Mouse (Mus musculus): ENCODE results near the gene Tmc2. TPM values are rescaled to one million over a fixed set of nuclear protein-coding genes. Genes with fewer than 3 reads are reported as not detected.

The Tmc2 gene
- not detected in 2 replicates for polyA plus RNA-seq (2015; fragmentation: Nextera tagmentation; extraction: Ambion mirVana)

GRCm38 (mm10) chr2:130194894-130195293 lies at the start of gene Tmc2:
Tmc2 (plus strand) TSS chr2:130195194.
- no peaks in the 10 kb centered on the region for H3K27me3 ChIP-seq (replicated peaks)
- WGBS = 95% methylated on average over 16 of the region's 16 CpGs
- ATAC-seq = no peak
- H3K9me3 ChIP-seq = no peaks in the 10 kb centered on the region
- H3K4me1 ChIP-seq (replicated peaks) = no peaks in the 10 kb centered on the region
- no peak within 1 kb of the TSS for H3K4me3 ChIP-seq (replicated peaks)
- no peak within 1 kb of the TSS for H3K4me2 ChIP-seq (replicated peaks)
- no peaks in the 10 kb centered on the region for H3K36me3 ChIP-seq
- no peak within 1 kb of the TSS for H3K9ac ChIP-seq
- no peak within 1 kb of the TSS for H3K27ac ChIP-seq

GRCm38 (mm10) chr2:130146089-130146668 lies 48.8 kb upstream of the Tmc2 start:
- 83% methylated on average over 5 of the region's 5 CpGs for WGBS
- H3K4me2 ChIP-seq (replicated peaks) = no peak overlapping the region
- H3K36me3 ChIP-seq = no peaks in the 10 kb centered on the region
- ATAC-seq = no peak
- H3K9ac ChIP-seq = no peak overlapping the region
- H3K27ac ChIP-seq = no peak overlapping the region
- no peaks in the 10 kb centered on the region for H3K9me3 ChIP-seq
- no peak overlapping the region for H3K4me3 ChIP-seq (replicated peaks)
- no peaks in the 10 kb centered on the region for H3K27me3 ChIP-seq (replicated peaks)
- no peaks in the 10 kb centered on the region for H3K4me1 ChIP-seq (replicated peaks)

GRCm38 (mm10) chr2:130155171-130155570 lies 39.8 kb upstream of the Tmc2 start:
- H3K4me3 ChIP-seq (replicated peaks) = no peak overlapping the region
- ATAC-seq = no peak
- no peaks in the 10 kb centered on the region for H3K27me3 ChIP-seq (replicated peaks)
- H3K9me3 ChIP-seq = no peaks in the 10 kb centered on the region
- no peak overlapping the region for H3K4me2 ChIP-seq (replicated peaks)
- H3K4me1 ChIP-seq (replicated peaks) = no peaks in the 10 kb centered on the region
- 81% methylated on average over 3 of the region's 3 CpGs for WGBS
- H3K27ac ChIP-seq = no peak overlapping the region
- H3K36me3 ChIP-seq = no peaks in the 10 kb centered on the region
- H3K9ac ChIP-seq = no peak overlapping the region

DNA sequence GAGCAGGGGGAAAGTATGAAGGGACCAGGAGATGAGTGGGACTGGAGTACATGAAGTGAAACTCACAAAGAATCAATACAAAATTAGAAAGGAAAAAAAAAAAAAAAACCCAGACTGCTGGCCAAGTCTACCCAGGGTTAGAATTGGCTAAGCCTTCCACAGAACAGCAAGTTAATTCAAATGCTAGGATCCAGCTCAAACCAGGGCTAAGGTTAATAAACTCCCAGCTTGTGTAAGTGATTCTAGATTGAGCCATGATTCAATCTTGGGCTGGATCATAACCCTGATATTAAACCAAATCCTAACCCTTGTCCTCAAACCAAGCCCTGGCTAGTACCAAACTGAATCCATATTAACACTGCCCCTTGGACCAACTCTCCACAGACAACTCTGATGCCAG lies 39.1 kb upstream of the Tmc2 start:
- H3K9ac ChIP-seq = no peak overlapping the region
- ATAC-seq = no peak
- H3K4me2 ChIP-seq (replicated peaks) = no peak overlapping the region
- H3K4me3 ChIP-seq (replicated peaks) = no peak overlapping the region
- H3K27ac ChIP-seq = no peak overlapping the region
- H3K9me3 ChIP-seq = no peaks in the 10 kb centered on the region
- H3K36me3 ChIP-seq = no peaks in the 10 kb centered on the region
- H3K27me3 ChIP-seq (replicated peaks) = no peaks in the 10 kb centered on the region
- H3K4me1 ChIP-seq (replicated peaks) = no peaks in the 10 kb centered on the region

DNA sequence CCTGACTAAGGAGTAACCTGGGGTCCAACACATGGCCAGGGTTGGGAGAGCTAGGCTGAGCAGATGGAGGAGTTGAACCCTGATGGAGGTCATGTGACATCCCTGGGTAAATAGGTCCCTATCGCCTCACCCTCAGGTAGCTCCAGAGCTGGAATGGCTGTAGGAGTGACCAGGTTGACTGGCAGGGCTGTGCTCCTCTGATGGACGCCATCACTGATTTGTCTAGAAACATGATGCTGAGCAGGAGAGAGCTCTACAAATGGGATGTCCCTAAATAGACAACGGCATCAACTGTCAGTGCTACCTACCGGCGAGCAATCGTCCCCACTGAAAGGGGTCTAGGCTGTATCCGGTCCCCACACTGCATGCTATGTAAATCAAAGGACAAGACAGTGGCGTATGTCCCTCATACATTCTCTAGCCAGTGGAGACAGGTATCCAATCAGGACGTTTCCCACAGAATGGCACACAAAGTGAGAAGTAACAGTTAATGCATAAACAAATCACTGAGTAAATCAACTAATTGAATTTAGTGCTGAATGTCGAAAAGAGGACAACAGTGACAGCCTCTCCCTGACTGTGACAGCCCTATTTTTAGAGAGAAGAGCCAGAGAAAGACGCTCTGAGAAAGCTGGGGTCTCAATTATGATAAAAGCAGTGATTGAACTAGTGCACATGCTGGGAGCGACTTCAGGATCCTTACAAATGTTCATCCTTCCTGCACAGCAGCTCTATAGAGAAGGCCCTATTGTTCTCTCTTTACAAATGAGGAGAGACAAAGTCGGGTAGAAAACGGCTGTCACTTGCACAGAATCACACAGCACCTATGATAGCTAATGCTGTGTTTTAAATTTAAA lies 37.5 kb upstream of the Tmc2 start:
- H3K27ac ChIP-seq = no peak overlapping the region
- H3K9me3 ChIP-seq = no peaks in the 10 kb centered on the region
- 74% methylated on average over 14 of the region's 14 CpGs for WGBS
- ATAC-seq = no peak
- H3K9ac ChIP-seq = no peak overlapping the region
- H3K4me3 ChIP-seq (replicated peaks) = no peak overlapping the region
- no peak overlapping the region for H3K4me2 ChIP-seq (replicated peaks)
- no peaks in the 10 kb centered on the region for H3K4me1 ChIP-seq (replicated peaks)
- no peaks in the 10 kb centered on the region for H3K27me3 ChIP-seq (replicated peaks)
- H3K36me3 ChIP-seq = no peaks in the 10 kb centered on the region

DNA sequence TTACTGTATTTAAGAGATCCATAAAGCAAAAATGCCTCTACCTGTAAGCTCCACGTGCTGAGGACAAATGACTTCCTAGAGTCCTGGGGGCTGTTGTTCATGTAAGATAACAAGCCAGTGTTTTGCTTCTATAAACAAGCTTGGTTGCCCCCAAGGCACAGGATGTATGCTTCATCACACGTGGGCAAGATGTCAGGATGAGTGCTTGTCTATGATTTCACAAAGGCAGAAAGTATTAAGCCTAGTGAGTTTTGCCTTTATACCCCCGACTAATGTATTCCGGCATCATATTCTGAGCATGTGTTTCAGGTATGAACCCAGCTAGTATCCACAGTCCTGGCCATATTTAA lies 36.9 kb upstream of the Tmc2 start:
- Histone ChIP-seq H3K9me3 (no peaks in the 10 kb centered on the region), H3K4me3 (replicated peaks) (no peak overlapping the region), H3K27me3 (replicated peaks) (no peaks in the 10 kb centered on the region), H3K4me2 (replicated peaks) (no peak overlapping the region), H3K36me3 (no peaks in the 10 kb centered on the region), H3K27ac (no peak overlapping the region), H3K9ac (no peak overlapping the region), H3K4me1 (replicated peaks) (no peaks in the 10 kb centered on the region)
- 57% methylated on average over 4 of the region's 4 CpGs for WGBS
- ATAC-seq = no peak

DNA sequence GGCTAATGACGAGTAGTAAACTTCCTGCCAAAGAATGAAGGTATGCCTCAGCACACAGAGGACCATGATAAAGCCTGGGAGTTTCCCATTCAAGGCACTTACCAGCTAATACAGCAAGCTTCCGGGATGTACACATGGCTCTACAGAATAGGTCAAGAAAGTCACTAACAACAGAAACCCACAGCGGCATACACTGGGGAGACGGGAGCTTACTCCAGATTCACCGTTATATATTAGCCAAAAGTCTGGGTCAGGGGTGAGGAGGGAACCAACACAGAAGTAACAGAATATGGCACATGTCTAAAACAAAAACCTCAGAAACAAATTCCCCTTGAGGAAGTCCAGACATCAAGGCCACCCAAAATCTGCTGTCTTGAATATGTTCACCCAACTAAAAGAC lies 32.3 kb upstream of the Tmc2 start:
- H3K4me1 ChIP-seq (replicated peaks) = no peaks in the 10 kb centered on the region
- 69% methylated on average over 5 of the region's 5 CpGs for WGBS
- no peaks in the 10 kb centered on the region for H3K9me3 ChIP-seq
- ATAC-seq = no peak
- H3K4me3 ChIP-seq (replicated peaks) = no peak overlapping the region
- no peak overlapping the region for H3K4me2 ChIP-seq (replicated peaks)
- no peaks in the 10 kb centered on the region for H3K36me3 ChIP-seq
- no peaks in the 10 kb centered on the region for H3K27me3 ChIP-seq (replicated peaks)
- H3K9ac ChIP-seq = no peak overlapping the region
- no peak overlapping the region for H3K27ac ChIP-seq

- peaks cover 10% of the 10 kb centered on the region for H3K36me3 ChIP-seq
- no peak overlapping the region for H3K9ac ChIP-seq
- H3K9me3 ChIP-seq = no peaks in the 10 kb centered on the region
- H3K4me1 ChIP-seq (replicated peaks) = no peaks in the 10 kb centered on the region
- whole genome bisulfite sequencing = 70% methylated on average over 9 of the region's 9 CpGs
- no peak overlapping the region for H3K4me2 ChIP-seq (replicated peaks)
- H3K4me3 ChIP-seq (replicated peaks) = no peak overlapping the region
- no peaks in the 10 kb centered on the region for H3K27me3 ChIP-seq (replicated peaks)
- H3K27ac ChIP-seq = no peak overlapping the region
- 0 out of 2 replicates have a peak, but pooled peaks have one; percentile 6 for ATAC-seq
Measured at GRCm38 (mm10) chr2:130166311-130167214, 28.4 kb upstream of the Tmc2 start.

DNA sequence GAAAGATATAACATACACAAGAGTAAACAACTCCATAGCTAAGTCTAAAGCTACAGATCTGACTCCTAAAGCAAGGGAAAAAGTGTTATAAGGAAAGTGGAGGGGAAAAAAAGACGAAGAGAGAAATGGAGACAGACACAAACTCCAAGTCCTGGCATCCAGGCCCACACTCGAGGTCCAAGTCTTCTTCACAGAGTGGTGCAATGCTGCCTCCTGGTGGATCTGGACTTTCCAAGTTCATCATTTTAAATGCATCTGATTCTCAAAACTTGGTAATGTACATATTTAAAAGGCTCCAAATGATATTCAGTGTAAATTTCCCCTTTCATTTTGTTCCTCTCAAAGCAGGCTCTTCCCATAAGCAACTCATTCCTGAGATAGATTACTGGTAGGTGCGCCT lies 27.1 kb upstream of the Tmc2 start:
- ATAC-seq = no peak
- Histone ChIP-seq H3K27me3 (replicated peaks) (no peaks in the 10 kb centered on the region), H3K9ac (no peak overlapping the region), H3K36me3 (peaks cover 23% of the 10 kb centered on the region), H3K27ac (no peak overlapping the region), H3K9me3 (no peaks in the 10 kb centered on the region), H3K4me2 (replicated peaks) (no peak overlapping the region), H3K4me1 (replicated peaks) (no peaks in the 10 kb centered on the region), H3K4me3 (replicated peaks) (no peak overlapping the region)
- WGBS = 48% methylated on average over 3 of the region's 3 CpGs

GRCm38 (mm10) chr2:130171674-130172073 lies 23.3 kb upstream of the Tmc2 start:
- no peaks in the 10 kb centered on the region for H3K9me3 ChIP-seq
- no peak for ATAC-seq
- no peak overlapping the region for H3K27ac ChIP-seq
- peaks cover 3% of the 10 kb centered on the region for H3K4me1 ChIP-seq (replicated peaks)
- H3K27me3 ChIP-seq (replicated peaks) = no peaks in the 10 kb centered on the region
- WGBS = 78% methylated on average over 2 of the region's 2 CpGs
- H3K36me3 ChIP-seq = peaks cover 35% of the 10 kb centered on the region
- H3K4me3 ChIP-seq (replicated peaks) = no peak overlapping the region
- H3K9ac ChIP-seq = no peak overlapping the region
- no peak overlapping the region for H3K4me2 ChIP-seq (replicated peaks)

GRCm38 (mm10) chr2:130176820-130177219 lies 18.2 kb upstream of the Tmc2 start:
- no peak for ATAC-seq
- WGBS = 61% methylated on average over 8 of the region's 8 CpGs
- H3K4me3 ChIP-seq (replicated peaks) = peak overlapping the region; percentile 89; the same call in 1 of the 2 replicates
- H3K36me3 ChIP-seq = peaks cover 23% of the 10 kb centered on the region
- peak overlapping the region; percentile 62 for H3K4me2 ChIP-seq (replicated peaks)
- peaks cover 8% of the 10 kb centered on the region for H3K4me1 ChIP-seq (replicated peaks)
- H3K27me3 ChIP-seq (replicated peaks) = no peaks in the 10 kb centered on the region
- no peaks in the 10 kb centered on the region for H3K9me3 ChIP-seq
- no peak overlapping the region for H3K27ac ChIP-seq
- no peak overlapping the region for H3K9ac ChIP-seq

- Histone ChIP-seq H3K27me3 (replicated peaks) (no peaks in the 10 kb centered on the region), H3K4me2 (replicated peaks) (peak overlapping the region; percentile 62), H3K4me1 (replicated peaks) (peaks cover 8% of the 10 kb centered on the region), H3K27ac (peak overlapping the region; percentile 96), H3K4me3 (replicated peaks) (peak overlapping the region; percentile 89), H3K36me3 (peaks cover 7% of the 10 kb centered on the region), H3K9ac (peak overlapping the region; percentile 99), H3K9me3 (no peaks in the 10 kb centered on the region)
- 0 out of 2 replicates have a peak, but pooled peaks have one; percentile 11 for ATAC-seq
- WGBS = 0% methylated on average over 11 of the region's 11 CpGs
Measured at GRCm38 (mm10) chr2:130178381-130178705, 16.7 kb upstream of the Tmc2 start.

Data from intestine, embryonic 15.5 days (tissue).